Mouse (Mus musculus) intestine, postnatal 0 days (tissue): Measurements from ENCODE around the gene Casp7. TPM values are rescaled to one million over a fixed set of nuclear protein-coding genes. Genes with fewer than 3 reads are reported as not detected.

Source experiments
- ATAC-seq: fragments of 200-750 bp; cut with Nextera tagmentation; 2 replicates; pipeline ENCODE4 v1.8.0; 2017; ENCODE audit warnings: mild to moderate bottlenecking, moderate TSS enrichment, moderate library complexity
- H3K27ac ChIP-seq: fragments of 300-500 bp; sonication (generic); 2 replicates; pipeline ENCODE4 v1.5.1; 2014; ENCODE audit warnings: mild to moderate bottlenecking, low read depth, low read length, moderate library complexity
- H3K27me3 ChIP-seq: fragments of 300-500 bp; sonication (generic); replicated peaks from 2 replicates; pipeline ENCODE4 v1.6.1; 2014; ENCODE audit warnings: low read length, mixed read lengths; ENCODE audit not compliant: control insufficient read depth, insufficient read depth
- H3K36me3 ChIP-seq: fragments of 300-500 bp; sonication (generic); 2 replicates; pipeline ENCODE4 v1.6.1; 2014; ENCODE audit warnings: mild to moderate bottlenecking, moderate library complexity; ENCODE audit not compliant: control insufficient read depth, insufficient read depth
- H3K4me1 ChIP-seq: fragments of 300-500 bp; sonication (generic); replicated peaks from 2 replicates; pipeline ENCODE4 v1.6.1; 2014; ENCODE audit warnings: antibody characterized with exemption, low read length, mixed read lengths; ENCODE audit not compliant: control insufficient read depth, insufficient read depth
- H3K4me2 ChIP-seq: fragments of 300-500 bp; sonication (generic); replicated peaks from 2 replicates; pipeline ENCODE4 v1.6.1; 2014; ENCODE audit warnings: low read depth, mild to moderate bottlenecking, moderate library complexity
- H3K4me3 ChIP-seq: fragments of 300-500 bp; sonication (generic); 2 replicates; pipeline ENCODE4 v1.5.1; 2014; ENCODE audit warnings: low read depth, low read length
- H3K9ac ChIP-seq: fragments of 300-500 bp; sonication (generic); 2 replicates; pipeline ENCODE4 v1.6.1; 2014; ENCODE audit warnings: mild to moderate bottlenecking, low read depth, low read length
- H3K9me3 ChIP-seq: fragments of 300-500 bp; sonication (generic); 2 replicates; pipeline ENCODE4 v1.6.1; 2016; ENCODE audit warnings: mixed run types; ENCODE audit not compliant: control insufficient read depth
- CTCF ChIP-seq: sonication (generic); IDR thresholded peaks from 2 replicates; pipeline ENCODE4 v1.5.1; 2016; ENCODE audit warnings: low read depth, mild to moderate bottlenecking, control low read depth, antibody characterized with exemption, moderate library complexity
- whole genome bisulfite sequencing: fragments of 180-500 bp; shearing (Covaris S2); extraction: QIAGEN DNeasy Blood & Tissue Kit; methylation state at CpG from one replicate; pipeline ENCODE4 v1.1.7; 2014; 5-methylcytosine and 5-hydroxymethylcytosine counted together
- polyA plus RNA-seq: library from polyadenylated mRNA; unstranded; fragments of >200 nt; fragmentation: Nextera tagmentation; extraction: Ambion mirVana; gene quantifications from 2 replicates; pipeline ENCODE4 v1.2.1, GENCODE M21; 2015

Gene Casp7
- polyA plus RNA-seq, 1 experiment from 2014 or later, result 51.6 TPM

DNA sequence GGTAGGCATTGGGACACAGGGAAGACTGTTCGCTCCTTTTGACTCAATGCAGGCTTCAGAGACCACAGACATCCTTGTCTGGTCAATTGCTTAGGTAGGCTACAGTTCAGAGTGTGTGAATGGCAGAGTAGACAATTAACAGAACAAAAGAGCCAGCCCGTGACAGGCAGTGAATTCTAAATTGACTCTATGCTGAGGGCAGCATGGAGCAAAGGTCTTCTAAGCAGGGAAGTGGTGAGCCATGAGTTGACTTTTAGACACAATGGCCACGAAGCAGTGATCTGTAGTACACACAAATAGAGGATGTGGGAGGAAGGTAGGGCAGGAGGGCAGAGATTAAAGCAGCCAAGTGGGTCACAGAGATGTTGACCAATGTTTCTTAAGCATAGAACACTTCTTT lies 80.9 kb downstream of the Casp7 start:
- Histone ChIP-seq H3K9me3 (no peaks in the 10 kb centered on the region), H3K27ac (no peak overlapping the region), H3K36me3 (no peaks in the 10 kb centered on the region), H3K27me3 (no peaks in the 10 kb centered on the region), H3K4me2 (no peak overlapping the region), H3K4me3 (no peak overlapping the region), H3K9ac (no peak overlapping the region), H3K4me1 (no peaks in the 10 kb centered on the region)
- 55% methylated on average over 3 of the region's 3 CpGs for WGBS
- TF ChIP-seq CTCF, result no peak
- no peak; the same call in 1 of the 2 replicates for ATAC-seq

DNA sequence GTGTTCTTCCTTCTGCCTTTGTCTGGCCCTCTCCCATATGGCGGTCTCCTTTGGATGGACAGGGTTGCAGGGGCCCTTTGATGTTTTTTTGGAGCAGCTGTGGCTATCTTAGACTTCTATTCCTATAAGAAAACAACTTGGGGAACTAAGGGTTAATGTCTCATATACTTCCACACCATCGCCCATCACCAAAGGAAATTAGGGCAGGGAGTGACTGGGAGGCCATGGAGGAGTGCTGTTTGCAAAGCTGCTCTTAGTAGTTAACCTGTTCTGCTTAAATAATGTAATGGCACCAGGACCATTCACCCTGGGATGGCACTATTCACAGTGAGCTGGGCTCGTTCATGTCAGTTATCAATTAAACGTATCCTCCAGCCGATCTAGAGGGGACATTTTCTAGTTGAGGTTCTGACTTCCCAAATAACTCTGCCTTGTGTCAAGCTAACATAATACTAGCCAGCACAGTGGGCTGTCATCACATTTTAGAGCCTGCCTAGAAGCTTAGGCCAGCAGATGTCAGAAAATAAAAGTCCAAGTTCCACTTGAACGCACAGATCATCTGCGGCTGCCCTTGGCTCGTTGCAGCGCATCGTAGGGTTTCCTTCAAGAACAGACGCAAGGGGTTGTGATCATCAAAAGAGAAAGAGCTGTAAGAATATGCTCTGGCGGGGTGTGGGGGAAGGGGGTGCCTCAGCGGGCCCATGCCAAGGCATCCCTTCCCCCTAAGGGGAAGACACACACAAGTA lies 87.9 kb downstream of the Casp7 start:
- 79% methylated on average over 13 of the region's 13 CpGs for WGBS
- TF ChIP-seq CTCF, result no peak
- H3K9ac ChIP-seq, result no peak overlapping the region
- H3K4me1 ChIP-seq, result no peaks in the 10 kb centered on the region
- H3K27me3 ChIP-seq, result no peaks in the 10 kb centered on the region
- H3K9me3 ChIP-seq, result no peaks in the 10 kb centered on the region
- H3K4me2 ChIP-seq, result 0 out of 2 replicates have a peak overlapping the region, but pooled peaks have one; percentile 24
- no peaks in the 10 kb centered on the region for H3K36me3 ChIP-seq
- no peak overlapping the region for H3K4me3 ChIP-seq
- H3K27ac ChIP-seq, result no peak overlapping the region
- no peak for ATAC-seq

GRCm38 (mm10) chr19:56485376-56486271 lies 88.7 kb downstream of the Casp7 start:
- Histone ChIP-seq H3K4me3 (no peak overlapping the region), H3K27ac (peak overlapping the region; percentile 24; the same call in 1 of the 2 replicates), H3K4me1 (no peaks in the 10 kb centered on the region), H3K9me3 (no peaks in the 10 kb centered on the region), H3K9ac (no peak overlapping the region), H3K4me2 (0 out of 2 replicates have a peak overlapping the region, but pooled peaks have one; percentile 24), H3K27me3 (no peaks in the 10 kb centered on the region), H3K36me3 (no peaks in the 10 kb centered on the region)
- 30% methylated on average over 13 of the region's 13 CpGs for WGBS
- TF ChIP-seq CTCF, result no peak
- peak; percentile 91 for ATAC-seq

GRCm38 (mm10) chr19:56486926-56487325 lies 90.0 kb downstream of the Casp7 start:
- Histone ChIP-seq H3K4me2 (no peak overlapping the region), H3K27ac (no peak overlapping the region), H3K4me1 (no peaks in the 10 kb centered on the region), H3K36me3 (no peaks in the 10 kb centered on the region), H3K27me3 (no peaks in the 10 kb centered on the region), H3K4me3 (no peak overlapping the region), H3K9me3 (no peaks in the 10 kb centered on the region), H3K9ac (no peak overlapping the region)
- ATAC-seq, result no peak
- TF ChIP-seq CTCF, result no peak
- WGBS, result 77% methylated on average over 7 of the region's 7 CpGs

DNA sequence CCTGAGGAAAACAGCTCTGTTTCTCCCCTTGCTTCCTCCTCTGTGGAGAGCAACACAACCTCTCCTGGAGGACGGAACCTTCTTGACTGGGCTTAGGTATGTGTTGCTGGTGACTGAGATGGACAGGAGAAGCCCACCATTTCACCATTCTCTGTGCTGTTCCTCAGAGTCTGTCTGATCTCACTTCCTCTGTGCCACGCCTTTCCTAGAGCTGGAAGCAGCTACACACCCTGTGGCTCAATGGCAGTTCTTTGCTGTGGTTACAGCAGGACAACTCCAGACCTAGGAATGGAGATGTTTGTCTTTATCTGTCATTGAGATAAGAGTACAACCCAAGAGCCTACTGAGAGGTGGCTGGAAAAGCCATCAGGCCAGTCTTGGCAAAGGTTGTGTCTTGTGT lies 90.4 kb downstream of the Casp7 start:
- H3K36me3 ChIP-seq, result no peaks in the 10 kb centered on the region
- H3K4me3 ChIP-seq, result no peak overlapping the region
- TF ChIP-seq CTCF, result no peak
- WGBS, result 93% methylated on average over 2 of the region's 2 CpGs
- no peak overlapping the region for H3K27ac ChIP-seq
- no peak overlapping the region for H3K4me2 ChIP-seq
- no peaks in the 10 kb centered on the region for H3K4me1 ChIP-seq
- no peaks in the 10 kb centered on the region for H3K9me3 ChIP-seq
- no peaks in the 10 kb centered on the region for H3K27me3 ChIP-seq
- H3K9ac ChIP-seq, result no peak overlapping the region
- no peak for ATAC-seq

DNA sequence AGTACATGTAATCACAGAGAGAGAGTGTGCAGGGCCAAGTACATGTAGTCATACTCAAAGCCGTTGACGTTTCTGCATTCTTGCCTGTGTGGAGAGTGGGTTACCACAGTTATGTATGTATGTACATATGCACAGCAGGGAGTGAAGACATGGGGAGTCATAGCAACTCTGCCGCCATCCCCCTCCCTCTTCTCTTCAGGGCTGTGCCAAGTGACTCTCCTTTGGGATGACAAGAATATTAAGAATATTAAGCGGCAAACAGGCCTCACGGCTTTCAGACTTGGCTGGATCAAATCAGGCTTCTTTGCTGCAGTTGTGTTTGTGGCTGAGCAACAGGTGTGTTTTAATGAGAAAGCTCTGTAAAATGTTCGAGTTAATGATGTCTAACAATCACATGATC lies 92.7 kb downstream of the Casp7 start:
- ATAC-seq, result no peak
- Histone ChIP-seq H3K9ac (no peak overlapping the region), H3K4me2 (no peak overlapping the region), H3K36me3 (no peaks in the 10 kb centered on the region), H3K4me3 (no peak overlapping the region), H3K9me3 (no peaks in the 10 kb centered on the region), H3K27me3 (no peaks in the 10 kb centered on the region), H3K4me1 (no peaks in the 10 kb centered on the region), H3K27ac (no peak overlapping the region)
- WGBS, result 79% methylated on average over 6 of the region's 6 CpGs
- no peak for TF ChIP-seq CTCF

Other genes with a start within 250 kb of the Casp7 start
- 1.1 and 1.5 TPM in 2 replicates for gene Habp2, start 110.0 kb upstream of the Casp7 start, polyA plus RNA-seq
- 0.22 TPM in 2 replicates for gene Nrap, start 7.1 kb upstream of the Casp7 start, polyA plus RNA-seq
- 0.99 and 1.1 TPM in 2 replicates for gene Plekhs1, start 64.5 kb downstream of the Casp7 start, polyA plus RNA-seq
- 11.5 and 13.8 TPM in 2 replicates for gene Dclre1a, start 151.1 kb downstream of the Casp7 start, polyA plus RNA-seq
- 8.3 and 8.8 TPM in 2 replicates for gene Nhlrc2, start 151.1 kb downstream of the Casp7 start, polyA plus RNA-seq